Mouse (Mus musculus): ENCODE measurements at regions not wholly inside any gene's neighbourhood (a gene's known extent, or its start where the extent isn't known, plus 50 kb on each side); places are given as distances from the start of the nearest gene placed in this dataset.

- no peaks in the 10 kb centered on the region for H3K4me1 ChIP-seq (ENCODE audit: control insufficient read depth in 1 of 2, insufficient read depth in 2 of 2, low read length in 2 of 2)
- no peak overlapping the region for H3K4me3 ChIP-seq (ENCODE audit: control insufficient read depth in 1 of 2, insufficient read depth in 1 of 2, low read depth in 2 of 2, low read length in 2 of 2)
- H3K9ac ChIP-seq (ENCODE audit: control insufficient read depth, low read depth, low read length, poor library complexity, severe bottlenecking): no peak overlapping the region
- H3K27me3 ChIP-seq (ENCODE audit: control insufficient read depth in 1 of 2, insufficient read depth in 2 of 2, low read length in 2 of 2): no peaks in the 10 kb centered on the region
- H3K27ac ChIP-seq (ENCODE audit: control insufficient read depth, low read depth, low read length): no peak overlapping the region
- no peaks in the 10 kb centered on the region for H3K9me3 ChIP-seq (replicated peaks; ENCODE audit: insufficient read depth, low read length)
- no peaks in the 10 kb centered on the region for H3K79me2 ChIP-seq (ENCODE audit: control insufficient read depth, insufficient read depth, low read length, poor library complexity)
- DNase-seq (ENCODE audit: low read depth, low spot score): no peak
- TF ChIP-seq CTCF (IDR thresholded peaks at IDR 0.05 in 2 of 3, conservative IDR thresholded peaks at IDR 0.05 in 1 of 3; ENCODE audit: control insufficient read depth in 1 of 3, insufficient read depth in 1 of 3, low read depth in 2 of 3, low read length in 3 of 3, poor library complexity in 1 of 3, severe bottlenecking in 1 of 3): no peak
- TF ChIP-seq POLR2A (IDR thresholded peaks at IDR 0.05; ENCODE audit: control insufficient read depth in 1 of 2, insufficient read depth in 1 of 2, low read depth in 1 of 2, low read length in 2 of 2, poor library complexity in 1 of 2): no peak
- TF ChIP-seq ZC3H11A (IDR thresholded peaks at IDR 0.05; ENCODE audit: low read depth, low read length): no peak
- no peak for TF ChIP-seq MAX (IDR thresholded peaks at IDR 0.05; ENCODE audit: low read length)
- no peak for TF ChIP-seq EP300 (IDR thresholded peaks at IDR 0.05; ENCODE audit: low read depth in 1 of 2, low read length in 2 of 2)
- no peaks in the 10 kb centered on the region for H3K36me3 ChIP-seq (ENCODE audit: control insufficient read depth in 1 of 2, insufficient read depth in 2 of 2, low read length in 2 of 2)
Observed at GRCm38 (mm10) chr14:99537286-99537685, 238.8 kb downstream of the Klf5 start.

- H3K4me3 ChIP-seq (ENCODE audit: control insufficient read depth in 1 of 2, insufficient read depth in 1 of 2, low read depth in 2 of 2, low read length in 2 of 2): no peak overlapping the region
- no peaks in the 10 kb centered on the region for H3K4me1 ChIP-seq (ENCODE audit: control insufficient read depth in 1 of 2, insufficient read depth in 2 of 2, low read length in 2 of 2)
- no peaks in the 10 kb centered on the region for H3K36me3 ChIP-seq (ENCODE audit: control insufficient read depth in 1 of 2, insufficient read depth in 2 of 2, low read length in 2 of 2)
- no peak overlapping the region for H3K27ac ChIP-seq (ENCODE audit: control insufficient read depth, low read depth, low read length)
- H3K9ac ChIP-seq (ENCODE audit: control insufficient read depth, low read depth, low read length, poor library complexity, severe bottlenecking): no peak overlapping the region
- no peaks in the 10 kb centered on the region for H3K27me3 ChIP-seq (ENCODE audit: control insufficient read depth in 1 of 2, insufficient read depth in 2 of 2, low read length in 2 of 2)
- TF ChIP-seq CHD1 (IDR thresholded peaks at IDR 0.05; ENCODE audit: low read depth, low read length): no peak
- no peak for TF ChIP-seq UBTF (IDR thresholded peaks at IDR 0.05; ENCODE audit: borderline replicate concordance, insufficient read depth, low read depth, low read length)
- no peak for TF ChIP-seq MYB (IDR thresholded peaks at IDR 0.05; ENCODE audit: low read depth, low read length)
- no peak for TF ChIP-seq MAZ (IDR thresholded peaks at IDR 0.05; ENCODE audit: low read depth, low read length)
- TF ChIP-seq SIN3A (IDR thresholded peaks at IDR 0.05; ENCODE audit: low read length): no peak
- no peak for TF ChIP-seq HCFC1 (IDR thresholded peaks at IDR 0.05; ENCODE audit: low read depth, low read length)
- no peak for TF ChIP-seq KAT2A (conservative IDR thresholded peaks at IDR 0.05; ENCODE audit: low read depth, low read length)
- TF ChIP-seq GABPA (IDR thresholded peaks at IDR 0.05; ENCODE audit: low read depth, low read length): no peak
- no peak for TF ChIP-seq RCOR1 (IDR thresholded peaks at IDR 0.05; ENCODE audit: low read depth, low read length)
- no peak for TF ChIP-seq ZKSCAN1 (IDR thresholded peaks at IDR 0.05; ENCODE audit: low read depth, low read length)
- no peak for TF ChIP-seq GATA1 (IDR thresholded peaks at IDR 0.05; ENCODE audit: low read depth, low read length)
- no peak for TF ChIP-seq TBP (IDR thresholded peaks at IDR 0.05; ENCODE audit: low read depth, low read length)
- TF ChIP-seq MYC (IDR thresholded peaks at IDR 0.05; ENCODE audit: low read depth, low read length): no peak
- no peak for TF ChIP-seq MEF2A (IDR thresholded peaks at IDR 0.05; ENCODE audit: extremely low read depth, insufficient replicate concordance, low read depth, low read length, poor library complexity, severe bottlenecking)
- TF ChIP-seq MXI1 (IDR thresholded peaks at IDR 0.05; ENCODE audit: low read depth, low read length): no peak
- TF ChIP-seq ZC3H11A (IDR thresholded peaks at IDR 0.05; ENCODE audit: low read depth, low read length): no peak
- no peak for TF ChIP-seq ZNF384 (IDR thresholded peaks at IDR 0.05; ENCODE audit: low read depth, low read length)
- no peak for TF ChIP-seq CHD2 (IDR thresholded peaks at IDR 0.05; ENCODE audit: low read length)
- no peak for TF ChIP-seq E2F4 (IDR thresholded peaks at IDR 0.05; ENCODE audit: borderline replicate concordance, low read depth, low read length)
- no peak for TF ChIP-seq JUND (IDR thresholded peaks at IDR 0.05; ENCODE audit: low read depth, low read length)
- no peaks in the 10 kb centered on the region for H3K9me3 ChIP-seq (replicated peaks; ENCODE audit: insufficient read depth, low read length)
- H3K79me2 ChIP-seq (ENCODE audit: control insufficient read depth, insufficient read depth, low read length, poor library complexity): no peaks in the 10 kb centered on the region
- no peak for DNase-seq (ENCODE audit: low read depth, low spot score)
Observed at GRCm38 (mm10) chr14:99541716-99542115, 243.2 kb downstream of the Klf5 start.
